Mouse (Mus musculus): Measurements from ENCODE around the gene Phgr1. TPM values are rescaled to one million over a fixed set of nuclear protein-coding genes. Genes with fewer than 3 reads are reported as not detected.

Gene Phgr1
- total RNA-seq, 2 experiments from 2014 or later, result not detected

DNA sequence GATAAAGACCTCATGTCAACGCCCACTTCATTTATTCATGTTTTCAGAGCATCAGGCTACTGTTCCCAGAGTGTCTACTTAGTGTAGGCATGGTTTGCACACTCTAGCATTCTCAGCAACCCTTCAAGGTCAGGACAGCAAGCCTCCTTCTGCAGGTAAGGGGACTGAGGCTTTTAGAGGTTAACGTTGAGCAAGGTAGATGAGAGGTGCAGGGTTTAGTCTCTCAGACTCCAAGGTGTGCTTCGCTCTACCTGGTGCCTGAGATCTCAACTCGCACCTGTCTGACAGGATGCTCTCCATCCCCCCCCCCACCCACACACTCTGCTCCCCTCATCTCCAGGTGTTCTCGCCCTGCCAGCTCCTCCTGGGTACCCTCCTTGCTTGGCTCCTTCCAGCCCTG is 18.4 kb upstream of the Phgr1 start:
- H3K27ac ChIP-seq, result no peak overlapping the region
- no peak for TF ChIP-seq CTCF (IDR thresholded peaks at IDR 0.05)
- DNase-seq (ENCODE audit: extremely low spot score in 1 of 2, low spot score in 2 of 2), result no peak
- H3K4me3 ChIP-seq, result no peak overlapping the region
- intact Hi-C loops (cut with DNase I), result no loop called here

DNA sequence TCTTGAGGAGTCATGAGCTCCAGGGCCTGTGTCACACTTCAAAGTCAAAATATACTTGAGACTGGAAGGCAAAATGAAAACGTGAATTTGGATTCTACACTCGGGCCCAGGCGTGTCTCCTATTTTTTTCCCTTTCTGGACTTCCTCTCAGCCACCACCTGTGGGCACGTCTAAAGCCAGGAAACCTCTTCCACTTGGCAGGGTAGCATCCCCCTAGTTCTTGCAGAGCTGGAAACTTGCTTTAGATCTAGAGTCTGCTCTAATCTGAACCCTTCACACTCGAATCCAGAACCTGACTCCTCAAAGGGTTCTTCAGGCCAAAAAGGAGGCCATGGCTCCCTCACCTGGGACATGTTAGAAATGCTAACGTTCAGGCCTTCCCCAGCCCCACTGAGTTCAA is 17.2 kb upstream of the Phgr1 start:
- Histone ChIP-seq H3K27ac (no peak overlapping the region), H3K4me3 (no peak overlapping the region)
- no peak for DNase-seq (ENCODE audit: extremely low spot score in 1 of 2, low spot score in 2 of 2)
- TF ChIP-seq CTCF (IDR thresholded peaks at IDR 0.05), result no peak
- intact Hi-C loops (cut with DNase I), result no loop called here

- intact Hi-C loops (cut with DNase I), result no loop called here
- TF ChIP-seq CTCF (IDR thresholded peaks at IDR 0.05), result no peak
- no peak for DNase-seq (ENCODE audit: extremely low spot score in 1 of 2, low spot score in 2 of 2)
- no peak overlapping the region for H3K27ac ChIP-seq
- H3K4me3 ChIP-seq, result no peak overlapping the region
These were observed 16.5 kb upstream of the Phgr1 start for GRCm38 (mm10) chr2:118756103-118756502.

- DNase-seq (ENCODE audit: extremely low spot score in 1 of 2, low spot score in 2 of 2), result no peak
- TF ChIP-seq CTCF (IDR thresholded peaks at IDR 0.05), result peak; percentile 57
- Histone ChIP-seq H3K4me3 (no peak overlapping the region), H3K27ac (no peak overlapping the region)
- intact Hi-C loops (cut with DNase I), result loop anchor here (5.0 kb wide), 1 partner anchor 122 kb away; no protein-coding TSS in a partner anchor
These were observed 12.7 kb upstream of the Phgr1 start for GRCm38 (mm10) chr2:118759828-118760227.

DNA sequence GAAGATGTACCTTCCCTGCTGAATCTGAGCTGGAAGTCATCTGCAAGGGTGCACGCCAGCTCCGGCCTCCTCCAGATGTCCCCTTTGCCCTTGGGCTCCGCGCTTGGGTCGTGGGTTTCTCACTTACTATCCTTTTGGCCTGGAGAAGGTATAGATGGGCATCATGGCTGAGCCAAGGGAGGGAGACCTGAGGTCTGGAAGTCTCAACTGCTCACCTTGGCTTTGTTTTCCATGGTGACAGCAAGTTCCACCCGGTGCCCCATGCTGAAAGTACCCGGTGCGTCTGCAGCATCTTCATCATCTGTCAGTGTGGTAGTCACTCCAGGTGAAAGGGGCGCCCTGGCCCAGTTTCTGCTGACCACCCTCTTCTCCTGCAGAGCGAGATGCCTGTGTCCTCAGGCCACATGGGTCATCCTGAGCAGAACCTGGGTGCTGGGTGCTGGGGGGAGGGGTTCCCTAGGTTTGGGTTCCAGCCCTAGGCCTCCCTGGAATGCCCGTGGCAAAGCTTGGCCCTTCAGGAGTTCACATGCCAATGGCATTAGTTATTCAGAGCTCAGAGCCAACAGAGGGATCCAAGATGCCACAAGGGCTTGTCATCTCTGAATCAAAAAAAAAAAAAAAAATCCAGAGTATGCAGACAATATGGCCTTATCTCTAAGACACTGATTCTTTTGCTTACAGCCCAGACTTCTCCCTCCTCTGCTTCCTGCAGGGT is 12.1 kb upstream of the Phgr1 start:
- intact Hi-C loops (cut with DNase I), result loop anchor here (5.0 kb wide), 1 partner anchor 122 kb away; no protein-coding TSS in a partner anchor
- no peak for DNase-seq (ENCODE audit: extremely low spot score in 1 of 2, low spot score in 2 of 2)
- no peak for TF ChIP-seq CTCF (IDR thresholded peaks at IDR 0.05)
- no peak overlapping the region for H3K4me3 ChIP-seq
- peak overlapping the region; percentile 87; the same call in 1 of the 2 replicates for H3K27ac ChIP-seq

GRCm38 (mm10) chr2:118761358-118761757 is 11.2 kb upstream of the Phgr1 start:
- no peak overlapping the region for H3K4me3 ChIP-seq
- intact Hi-C loops (cut with DNase I), result loop anchor here (5.0 kb wide), 1 partner anchor 121 kb away; no protein-coding TSS in a partner anchor
- TF ChIP-seq CTCF (IDR thresholded peaks at IDR 0.05), result peak; percentile 17; the same call in 1 of the 2 replicates
- H3K27ac ChIP-seq, result peak overlapping the region; percentile 87
- no peak for DNase-seq (ENCODE audit: extremely low spot score in 1 of 2, low spot score in 2 of 2)

GRCm38 (mm10) chr2:118761906-118762783 is 10.4 kb upstream of the Phgr1 start, which contains the start of gene Ccdc9b:
Gene Ccdc9b (minus strand): TSS chr2:118762661.
- peak within 1 kb of the TSS; percentile 38 for H3K4me3 ChIP-seq

DNA sequence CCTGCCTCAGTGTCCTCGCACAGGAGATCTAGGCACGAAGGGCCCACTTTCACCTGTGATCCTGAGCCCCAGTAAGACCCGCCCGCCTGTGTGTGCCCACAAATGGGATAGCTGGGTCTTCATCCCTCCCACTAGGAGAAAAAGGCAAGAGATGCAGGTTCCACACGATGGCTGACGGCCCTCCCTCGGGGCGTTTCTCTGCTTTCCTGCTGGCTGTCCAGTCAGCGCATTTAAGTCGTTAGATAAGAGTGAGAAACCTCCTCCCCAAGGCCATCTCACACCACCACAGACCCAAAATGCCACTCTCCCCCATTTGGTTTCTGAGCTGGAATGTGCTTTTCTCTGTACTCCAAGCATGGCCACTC is 9.8 kb upstream of the Phgr1 start:
- Histone ChIP-seq H3K4me3 (no peak overlapping the region; the same call in 1 of the 2 replicates), H3K27ac (peak overlapping the region; percentile 87)
- TF ChIP-seq CTCF (IDR thresholded peaks at IDR 0.05), result no peak
- DNase-seq (ENCODE audit: extremely low spot score in 1 of 2, low spot score in 2 of 2), result no peak
- intact Hi-C loops (cut with DNase I), result loop anchor here (1.0 to 5.0 kb wide), 2 partner anchors 17 to 120 kb away; partner anchors contain the start of gene Disp2

More at GRCm38 (mm10) chr2:118761906-118762783, 10.4 kb upstream of the Phgr1 start, which contains the start of gene Ccdc9b:
- peak; percentile 83 to 85 for DNase-seq (ENCODE audit: extremely low spot score in 1 of 2, low spot score in 2 of 2)
- H3K27ac ChIP-seq, result peak within 1 kb of the TSS; percentile 87
- TF ChIP-seq CTCF (IDR thresholded peaks at IDR 0.05), result no peak
- intact Hi-C loops (cut with DNase I), result loop anchor here (1.0 to 5.0 kb wide), 2 partner anchors 17 to 120 kb away; partner anchors contain the start of gene Disp2

DNA sequence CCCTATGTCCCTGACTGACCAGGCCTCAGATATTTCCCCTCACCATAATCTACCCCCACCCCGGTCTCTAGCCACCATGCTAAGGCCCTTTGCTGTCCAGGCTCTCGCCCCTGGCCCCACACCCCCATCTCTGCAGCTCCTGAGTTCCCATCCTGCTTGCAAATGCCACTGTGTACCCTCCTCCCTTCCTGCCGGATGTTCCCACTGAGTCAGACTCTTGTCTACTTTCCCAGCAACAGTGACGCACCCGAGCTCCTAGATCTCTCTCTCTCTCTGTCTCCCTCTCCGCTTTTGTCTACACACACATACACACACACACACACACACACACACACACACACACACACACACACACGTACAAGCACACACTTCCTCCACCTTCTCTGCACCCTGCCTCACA is 9.1 kb upstream of the Phgr1 start:
- no peak for TF ChIP-seq CTCF (IDR thresholded peaks at IDR 0.05)
- intact Hi-C loops (cut with DNase I), result loop anchor here (5.0 kb wide), 1 partner anchor 119 kb away; no protein-coding TSS in a partner anchor
- DNase-seq (ENCODE audit: extremely low spot score in 1 of 2, low spot score in 2 of 2), result peak; percentile 46 to 55
- Histone ChIP-seq H3K4me3 (no peak overlapping the region), H3K27ac (peak overlapping the region; percentile 87)

DNA sequence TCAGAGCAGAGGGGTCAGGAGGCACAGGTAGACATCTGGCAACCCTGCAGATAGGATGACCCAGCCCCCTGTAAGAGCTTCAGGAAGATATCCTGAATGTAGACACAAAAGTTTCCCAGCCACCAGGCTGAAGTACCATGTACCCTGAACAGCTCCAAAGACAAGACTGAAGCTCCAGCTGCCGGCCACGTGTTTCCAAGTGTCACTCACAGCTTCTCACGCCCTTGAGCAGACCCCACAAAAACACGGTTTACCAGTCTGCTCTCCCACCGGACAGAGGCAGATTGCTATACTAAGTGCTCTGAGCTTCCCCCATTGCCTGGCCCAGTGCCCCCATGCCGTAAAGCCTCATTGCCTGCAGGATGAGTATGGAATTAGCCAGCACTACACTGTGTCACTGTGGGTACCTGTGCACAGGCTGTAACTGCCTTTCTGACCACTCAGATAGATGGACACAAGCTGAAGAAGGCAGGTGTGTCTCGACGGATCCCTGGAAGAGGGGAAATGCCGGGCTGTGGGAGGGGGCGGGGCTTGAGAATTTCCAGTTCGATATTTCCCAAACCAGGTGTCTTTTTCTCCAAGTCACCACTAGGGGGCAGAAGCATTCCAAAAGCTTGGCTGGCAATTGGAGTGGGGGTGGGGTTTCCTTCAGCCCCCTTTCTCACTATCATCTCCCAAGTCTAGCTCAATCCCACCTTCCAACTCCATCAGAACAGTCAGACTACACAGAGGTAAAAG is 8.3 kb upstream of the Phgr1 start:
- no peak overlapping the region for H3K4me3 ChIP-seq
- no peak overlapping the region for H3K27ac ChIP-seq
- peak; percentile 79 for TF ChIP-seq CTCF (IDR thresholded peaks at IDR 0.05)
- intact Hi-C loops (cut with DNase I), result loop anchor here (1.0 to 5.0 kb wide), 2 partner anchors 19 to 118 kb away; partner anchors contain the start of gene Inafm2
- peak in 1 of 2 experiments; percentile 60 for DNase-seq (ENCODE audit: extremely low spot score in 1 of 2, low spot score in 2 of 2)

GRCm38 (mm10) chr2:118764875-118765274 is 7.7 kb upstream of the Phgr1 start:
- no peak for TF ChIP-seq CTCF (IDR thresholded peaks at IDR 0.05)
- no peak for DNase-seq (ENCODE audit: extremely low spot score in 1 of 2, low spot score in 2 of 2)
- intact Hi-C loops (cut with DNase I), result loop anchor here (1.0 to 5.0 kb wide), 2 partner anchors 20 to 117 kb away; partner anchors contain the start of gene Inafm2
- Histone ChIP-seq H3K4me3 (no peak overlapping the region), H3K27ac (no peak overlapping the region)

All from left cerebral cortex, adult 2 months (tissue).